Mouse (Mus musculus) frontal cortex, postnatal 36 days (tissue): ENCODE measurements around the gene Hip1r.
A peak's percentile ranks its signal among the peaks of the same experiment; 100 is the strongest.

Source experiments
- DNase-seq, 2 experiments: peaks; one replicate each; pipeline ENCODE4 v3.0.0; 2022; ENCODE audit warnings: low spot score in 2 of 2

Gene Hip1r

DNA sequence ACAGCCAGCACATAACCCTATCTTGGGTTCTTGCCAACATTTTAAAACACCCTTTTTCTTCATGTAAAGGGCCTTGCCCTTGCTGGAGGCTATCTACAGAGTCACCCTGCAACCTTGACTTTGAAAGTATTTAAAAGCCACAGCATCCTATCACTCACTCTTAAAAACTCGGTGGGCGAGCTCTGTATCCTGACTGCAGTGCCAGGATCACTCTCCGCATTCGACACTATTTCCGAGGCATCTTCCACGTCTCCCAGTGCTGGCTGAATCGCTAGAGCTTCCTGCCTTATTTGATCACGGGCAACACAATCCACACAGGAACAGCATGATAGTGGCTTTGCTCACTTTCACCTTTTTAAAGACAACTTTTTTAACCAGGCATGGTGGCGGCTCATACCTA is 44.5 kb downstream of the Hip1r start:
- DNase-seq = no peak

DNA sequence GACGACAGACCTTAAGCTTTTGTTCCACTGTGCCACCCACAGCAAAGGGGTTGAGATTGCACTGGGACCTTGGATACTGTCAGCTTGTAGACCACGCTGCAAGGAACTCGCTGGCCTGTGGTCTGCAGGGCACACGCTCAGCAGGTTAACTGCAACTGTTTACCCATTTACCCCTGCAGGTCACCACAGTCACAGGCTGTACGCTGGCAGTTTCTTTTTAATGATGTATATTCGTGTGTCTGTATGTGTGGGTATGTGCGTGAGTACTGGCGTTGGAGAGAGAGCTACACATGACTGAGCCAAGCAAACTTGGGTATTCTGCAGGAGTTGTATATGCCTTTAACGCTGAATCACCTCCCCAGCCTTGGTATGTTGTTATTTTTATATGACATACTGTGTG is 45.2 kb downstream of the Hip1r start:
- DNase-seq = no peak

DNA sequence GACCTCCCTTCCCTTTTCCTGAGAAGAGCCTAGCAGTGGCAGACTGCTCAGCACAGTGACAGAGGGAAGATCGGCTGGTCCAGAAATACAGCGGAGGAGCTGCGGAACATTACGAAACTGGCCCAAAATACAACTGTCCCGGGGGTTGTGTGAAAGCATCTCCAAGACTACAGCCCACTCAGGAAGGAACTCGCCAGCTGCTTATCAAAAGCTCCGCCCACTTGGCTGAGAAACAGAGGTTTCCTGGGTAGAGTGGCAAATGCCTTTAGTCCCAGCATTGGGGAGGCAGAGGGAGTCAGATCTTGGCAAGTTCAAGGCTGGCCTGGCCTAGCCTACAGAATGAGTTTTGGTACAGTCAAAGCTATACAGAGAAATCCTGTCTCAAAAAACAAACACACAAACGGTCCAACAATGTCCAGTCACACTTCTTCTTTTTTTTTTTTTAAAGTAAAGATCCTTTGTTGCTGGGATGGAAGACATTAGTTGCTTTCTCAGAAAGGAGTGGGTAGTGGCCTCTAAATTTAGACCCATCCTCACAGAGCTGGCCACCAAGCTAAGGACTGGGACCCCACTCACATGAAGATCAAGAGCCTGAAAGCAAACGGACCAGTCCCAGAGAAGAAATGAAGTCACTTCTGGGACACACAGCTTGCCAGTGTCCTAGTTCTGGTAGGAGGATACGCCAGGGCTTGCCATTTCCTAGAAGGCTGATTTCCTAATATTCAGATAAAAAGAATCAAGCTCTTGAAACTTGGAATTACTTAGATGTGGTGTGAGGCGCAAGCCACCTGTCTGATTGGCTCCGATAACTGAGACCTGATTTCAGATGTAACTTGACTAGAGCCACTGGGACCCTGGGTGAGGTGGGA is 46.2 kb downstream of the Hip1r start:
- DNase-seq = peak; percentile 89 to 94

- DNase-seq = no peak
Observed at GRCm38 (mm10) chr5:124021148-124021547, 47.7 kb downstream of the Hip1r start.

DNA sequence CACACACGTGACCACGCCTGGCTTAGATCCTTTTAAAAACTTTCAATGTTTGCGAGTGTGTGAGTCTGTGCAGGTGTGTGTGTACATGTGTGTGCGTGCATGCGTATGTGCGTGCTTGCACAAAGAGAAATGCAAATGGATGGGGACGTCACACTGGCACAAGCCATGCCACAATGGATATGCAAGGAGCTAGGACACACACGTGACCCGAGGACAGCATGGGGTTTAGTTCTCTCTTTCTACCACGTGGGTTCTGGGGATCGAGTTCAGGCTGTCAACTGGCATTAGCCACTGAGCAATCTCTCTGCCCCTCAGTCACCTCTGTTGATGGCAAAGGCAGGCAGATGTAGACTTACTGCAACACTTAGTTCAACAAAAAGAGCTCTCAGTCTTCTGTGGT is 48.3 kb downstream of the Hip1r start:
- DNase-seq = no peak

DNA sequence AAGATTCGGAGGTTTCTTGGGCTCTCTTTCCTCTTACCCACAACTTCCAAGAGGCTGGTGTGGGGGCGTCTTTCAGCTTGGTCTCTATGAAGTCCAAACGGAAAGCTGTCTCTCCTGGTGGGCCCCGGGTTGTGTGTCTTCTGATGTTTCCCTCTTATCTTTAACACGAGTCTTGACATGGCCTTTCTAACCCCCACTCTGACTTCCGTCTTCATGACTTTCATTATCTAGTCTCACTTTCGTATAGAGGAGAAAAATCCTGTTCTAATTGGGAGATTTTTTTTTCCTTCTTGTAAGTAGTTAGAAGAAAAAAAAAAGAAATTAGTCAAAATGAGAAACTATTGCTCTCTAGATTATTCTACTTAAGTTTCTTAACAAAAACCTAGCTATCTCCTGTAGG is 48.9 kb downstream of the Hip1r start:
- DNase-seq = no peak

DNA sequence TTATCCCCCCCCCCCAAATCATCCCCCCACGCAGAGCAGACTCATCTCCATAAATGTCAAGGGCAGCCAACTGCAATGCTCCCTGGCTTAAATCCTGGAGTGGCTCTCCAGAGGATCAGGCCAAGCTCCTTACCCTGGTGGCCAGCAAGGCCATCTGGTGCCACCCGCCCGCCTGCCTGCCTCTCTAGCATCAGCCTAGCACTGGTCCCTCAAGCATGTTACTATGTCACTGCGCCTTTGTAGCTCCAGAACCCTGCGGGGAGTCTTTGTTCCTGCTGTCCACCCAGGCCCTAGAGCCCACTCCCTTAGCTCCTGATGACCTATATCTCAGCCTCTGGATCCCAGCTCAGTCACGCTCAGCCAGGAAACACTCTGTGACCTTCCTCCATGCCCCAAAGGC is 51.2 kb downstream of the Hip1r start:
- DNase-seq = no peak

DNA sequence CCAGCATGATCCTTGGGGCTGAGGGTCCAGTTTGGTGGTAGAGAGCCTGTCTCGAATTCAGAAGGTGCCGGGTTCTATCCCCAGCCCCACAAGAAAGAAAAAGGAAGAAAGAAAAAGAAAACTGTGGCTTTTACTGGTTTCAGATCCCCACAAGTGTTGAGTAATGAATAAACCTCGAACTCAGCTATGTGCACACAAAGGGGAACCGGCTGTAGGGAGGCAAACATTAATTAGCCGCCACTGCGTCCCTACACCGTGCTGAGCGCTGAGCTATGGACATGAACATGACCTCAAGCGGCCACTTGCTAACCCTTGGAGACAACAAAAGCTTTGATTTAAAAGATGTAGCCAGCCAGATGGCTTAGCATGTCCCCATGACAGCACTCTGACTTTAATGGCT is 51.7 kb downstream of the Hip1r start:
- no peak for DNase-seq

GRCm38 (mm10) chr5:124025587-124026441 is 52.4 kb downstream of the Hip1r start:
- no peak for DNase-seq

- DNase-seq = no peak
Observed at GRCm38 (mm10) chr5:124026568-124026967, 53.1 kb downstream of the Hip1r start.

DNA sequence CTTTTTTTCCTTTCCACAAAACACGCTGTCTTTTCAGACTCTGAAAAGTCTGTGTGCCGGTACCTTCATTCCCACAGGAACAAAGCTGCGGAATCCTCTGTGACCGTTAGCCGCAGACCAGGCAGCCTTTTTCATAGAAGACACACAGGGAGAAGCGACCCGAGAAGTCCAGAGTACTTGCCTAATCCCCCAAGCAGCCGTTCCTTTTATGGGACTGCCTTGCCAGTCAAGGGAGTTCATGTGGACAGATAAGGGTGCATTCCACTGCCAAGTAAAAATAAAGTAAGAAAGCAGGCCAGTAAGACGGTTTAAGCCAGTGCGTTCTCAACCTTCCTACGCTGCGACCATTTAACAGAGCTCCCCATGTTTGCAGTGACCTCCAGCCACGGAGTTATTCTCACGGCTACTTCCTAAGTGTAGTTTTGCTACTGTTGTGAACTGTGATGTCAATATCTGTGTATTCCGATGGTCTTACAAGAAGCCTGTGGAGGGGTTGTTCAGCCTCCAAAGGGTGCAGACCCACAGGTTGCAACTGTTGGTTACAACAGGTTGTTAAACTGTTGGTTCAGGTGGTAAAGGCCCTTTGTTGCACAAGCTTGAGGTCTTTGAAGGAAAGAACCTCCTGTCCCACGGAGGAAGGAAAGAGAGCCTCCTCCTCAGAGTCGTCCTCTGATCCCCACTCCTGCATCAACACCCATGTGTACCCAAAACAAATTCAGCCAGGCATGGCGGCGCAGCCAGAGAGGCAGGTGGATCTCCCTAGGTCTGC is 54.5 kb downstream of the Hip1r start:
- no peak for DNase-seq

- DNase-seq = no peak
Observed at GRCm38 (mm10) chr5:124028680-124029079, 55.3 kb downstream of the Hip1r start.

- no peak for DNase-seq
Observed at GRCm38 (mm10) chr5:124029220-124030035, 56.0 kb downstream of the Hip1r start.

DNA sequence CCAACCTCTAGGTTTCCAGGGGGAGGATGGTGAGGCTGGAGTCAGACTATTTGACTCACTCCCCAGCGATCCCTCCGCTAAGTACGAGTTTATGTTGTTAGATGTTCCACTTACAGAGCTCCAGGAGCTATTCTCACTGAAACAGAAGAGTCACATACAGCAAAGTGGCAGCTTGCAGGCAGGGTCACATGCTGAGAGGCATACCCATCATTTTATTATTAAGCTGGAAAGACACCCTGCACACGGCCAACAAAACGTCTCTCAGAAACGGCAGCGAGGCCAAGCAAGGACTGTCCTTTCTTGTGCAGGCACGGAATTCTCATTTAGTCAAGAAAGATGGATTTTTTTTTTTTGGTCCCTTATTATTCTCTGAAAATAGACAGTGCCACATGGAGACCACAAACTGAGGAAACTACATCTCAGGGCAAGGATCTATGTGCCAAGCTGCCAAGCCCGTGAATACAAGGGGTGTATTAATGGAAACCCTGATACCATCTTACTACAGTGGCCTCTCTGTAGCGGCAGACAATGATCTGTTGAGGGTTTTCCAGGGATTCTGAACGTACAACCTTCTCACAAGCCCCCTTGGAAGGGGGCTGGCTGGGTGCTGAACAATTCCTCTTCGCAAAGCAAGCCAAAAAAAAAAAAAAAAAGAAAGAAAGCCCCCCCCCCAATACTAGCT is 57.1 kb downstream of the Hip1r start:
- DNase-seq = no peak

DNA sequence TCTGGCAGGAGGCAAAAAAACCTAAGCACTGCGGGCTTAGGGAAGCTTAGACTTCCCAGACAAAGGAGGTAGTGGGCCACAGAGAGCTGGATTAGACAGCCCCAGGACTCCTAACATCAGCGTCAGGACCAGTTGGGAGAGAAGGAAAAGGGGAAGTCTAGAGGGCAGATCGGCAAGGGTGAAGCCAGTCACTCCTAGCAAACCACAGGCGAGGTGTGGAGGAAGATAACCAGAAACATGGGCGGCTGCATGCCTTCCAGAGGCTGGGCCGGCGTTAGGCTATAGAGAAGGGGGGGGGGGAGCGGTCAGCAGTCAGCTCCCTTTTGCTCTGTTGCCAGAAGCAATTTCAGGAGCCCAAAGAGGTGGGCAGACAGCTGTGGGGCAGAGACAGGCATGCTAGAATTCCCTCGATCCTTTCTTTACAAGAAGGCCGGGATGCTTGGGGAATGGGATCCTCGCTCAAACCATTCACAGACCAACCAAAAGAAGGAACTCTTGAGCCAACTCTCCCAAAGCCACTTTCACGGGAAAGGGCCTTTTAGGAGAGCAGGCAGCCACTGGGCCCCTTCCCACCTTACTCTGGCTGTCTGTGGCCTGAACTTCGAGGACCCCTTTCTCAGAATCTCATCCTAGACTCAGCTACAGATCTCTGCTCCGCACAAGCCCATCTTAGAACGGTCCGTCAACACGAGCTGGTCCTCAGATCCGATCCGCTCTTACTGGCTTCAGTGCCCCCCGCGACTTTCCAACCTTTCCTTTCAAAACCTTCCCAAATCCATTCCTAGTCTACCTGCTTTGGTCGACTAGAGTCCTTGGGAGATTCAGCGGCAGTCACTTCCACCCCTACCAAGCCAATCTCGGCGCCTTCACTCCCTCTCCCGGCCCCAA is 57.9 kb downstream of the Hip1r start:
- no peak for DNase-seq

GRCm38 (mm10) chr5:124032001-124032508 is 58.6 kb downstream of the Hip1r start, which contains the start of gene Vps37b:
Vps37b (minus strand) TSS chr5:124032270.
- DNase-seq = peak; percentile 88 to 92

GRCm38 (mm10) chr5:124034471-124034870 is 61.0 kb downstream of the Hip1r start:
- no peak for DNase-seq

GRCm38 (mm10) chr5:124035406-124035805 is 62.0 kb downstream of the Hip1r start:
- no peak for DNase-seq

- DNase-seq = no peak
Observed at GRCm38 (mm10) chr5:124035806-124036205, 62.4 kb downstream of the Hip1r start.
